Mouse (Mus musculus) erythroid progenitor cell, adult 5-6 weeks (primary cell): ENCODE results near the gene Vav2. TPM values are rescaled to one million over a fixed set of nuclear protein-coding genes. Genes with fewer than 3 reads are reported as not detected.

Experiments used
- ATAC-seq: replicated peaks from 2 replicates; pipeline ENCODE4 v1.8.0; 2016; ENCODE audit warnings: moderate number of reproducible peaks, mild to moderate bottlenecking, moderate TSS enrichment, inconsistent platforms; ENCODE audit not compliant: poor library complexity, low FRiP score, severe bottlenecking
- total RNA-seq, 2 experiments: library from RNA; stranded (forward) in 1 of 2; stranded (reverse) in 1 of 2; fragments of 150-400 nt in 1 of 2; fragments of 186-747, 209-891 nt in 1 of 2; gene quantifications; 2 replicates each; pipeline versions ENCODE4 v1.2.3 to v1.2.4; 2015 to 2017; ENCODE audit warnings: low replicate concordance in 2 of 2

The Vav2 gene
- total RNA-seq, 2 experiments from 2014 or later, result 1.7 to 10.7 TPM

DNA sequence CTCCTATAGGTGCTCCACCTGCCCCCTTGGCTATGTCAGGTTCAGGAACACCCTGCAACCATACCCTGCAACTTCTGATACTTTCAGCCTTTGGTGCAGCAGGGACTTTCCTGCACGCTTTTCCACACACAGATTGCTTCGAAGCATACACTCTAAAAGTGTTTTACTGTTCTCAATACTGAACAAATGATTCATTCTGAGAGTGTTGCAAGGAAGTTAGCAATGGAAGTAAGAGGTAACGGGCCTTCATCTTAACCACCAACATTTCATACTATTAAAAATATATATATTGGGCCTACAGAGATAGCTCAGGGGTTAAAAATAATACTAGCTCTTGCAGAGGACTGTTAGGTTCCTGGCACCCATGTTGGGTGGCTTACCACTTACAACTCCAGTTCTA, 132.1 kb downstream of the Vav2 start:
- no peak for ATAC-seq

DNA sequence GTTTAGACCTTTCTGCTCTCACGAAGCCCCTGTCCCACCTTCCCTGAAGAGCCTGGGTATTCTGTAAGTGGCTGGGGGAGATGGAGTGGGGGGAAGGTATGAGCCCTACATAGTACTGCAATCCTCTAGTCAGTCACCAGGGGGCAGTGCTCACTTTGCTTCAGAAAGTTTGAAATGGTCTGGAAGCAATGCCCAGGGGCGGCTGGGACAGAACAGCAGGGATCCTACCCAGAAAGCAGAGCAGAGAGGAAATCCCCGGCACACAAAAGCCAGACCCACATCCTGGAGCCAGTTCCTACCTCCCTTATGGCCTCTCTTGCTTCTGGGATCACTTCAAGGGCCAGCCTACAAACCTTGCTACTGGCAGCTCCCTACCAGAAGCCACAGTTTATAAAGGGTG, 137.8 kb downstream of the Vav2 start:
- no peak for ATAC-seq

DNA sequence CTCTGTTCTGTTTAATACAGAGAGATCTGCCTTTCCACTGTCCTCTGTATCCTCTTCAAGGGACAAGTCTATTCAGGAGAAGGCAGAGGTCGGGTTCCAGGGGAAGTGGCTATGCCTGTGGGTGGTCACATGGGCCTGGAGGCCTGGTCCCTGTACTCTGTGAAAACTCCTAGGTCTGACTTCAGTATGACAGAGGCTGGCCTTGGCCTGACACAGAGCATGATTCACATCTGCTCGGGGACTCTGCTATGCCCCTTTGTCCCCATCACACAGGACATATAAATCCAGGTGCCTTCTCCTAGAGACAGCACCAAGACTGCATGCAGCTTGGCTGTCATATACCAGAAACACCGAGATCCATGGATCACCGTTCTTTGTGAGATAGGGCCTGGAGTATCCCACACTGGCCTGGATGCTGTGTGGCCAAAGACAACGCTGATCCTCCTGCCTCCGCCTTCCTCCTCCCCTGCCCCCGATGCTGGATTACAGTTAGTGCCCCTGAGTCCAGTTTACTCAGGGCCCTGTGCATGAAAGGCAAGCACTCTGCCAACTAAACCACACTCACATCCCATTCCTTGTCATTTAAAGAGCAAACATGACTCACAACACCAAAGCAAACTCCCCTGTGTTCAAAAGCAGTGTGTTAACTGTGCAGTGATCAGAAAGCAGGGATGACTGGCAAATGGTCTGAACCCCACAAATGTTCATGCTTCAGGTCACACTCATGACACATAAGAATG, 139.7 kb downstream of the Vav2 start:
- ATAC-seq, result no peak

- no peak for ATAC-seq
Measured at GRCm38 (mm10) chr2:27284441-27284840, 142.4 kb downstream of the Vav2 start.

GRCm38 (mm10) chr2:27281771-27282170, 145.1 kb downstream of the Vav2 start:
- ATAC-seq, result no peak

DNA sequence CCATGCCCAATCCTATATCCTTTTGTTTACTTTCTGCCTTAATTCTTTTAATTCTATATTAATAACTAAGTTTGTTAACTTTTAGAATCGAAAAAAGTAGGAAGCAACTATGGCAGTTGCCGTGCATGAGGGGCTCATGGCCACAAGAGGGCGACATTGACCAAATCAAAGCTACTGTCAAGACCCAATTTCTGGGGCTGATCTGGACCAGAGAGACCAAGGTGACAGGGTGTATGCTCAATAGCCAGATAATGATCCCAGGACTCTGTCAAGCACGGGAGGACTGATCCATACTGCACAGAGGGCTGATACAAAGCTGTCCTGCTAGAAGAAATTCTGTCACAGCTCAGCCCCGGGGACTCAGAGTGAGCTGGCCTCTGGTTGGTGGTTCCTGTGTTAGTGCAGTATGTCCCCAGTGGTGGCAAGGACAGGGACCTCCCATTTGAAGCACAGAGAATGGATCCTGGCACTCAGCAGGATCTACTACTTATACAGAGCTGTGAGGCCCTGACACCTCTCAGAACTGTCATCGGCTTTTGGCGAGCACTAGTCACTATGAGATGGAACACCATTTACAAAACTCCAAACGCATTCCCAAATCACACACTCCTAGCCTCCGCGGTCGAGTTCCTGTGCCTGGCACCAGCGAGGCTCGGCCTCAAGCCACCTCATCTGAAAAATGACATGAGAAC, 145.8 kb downstream of the Vav2 start:
- no peak for ATAC-seq

GRCm38 (mm10) chr2:27278859-27279258, 148.0 kb downstream of the Vav2 start:
- ATAC-seq, result no peak

DNA sequence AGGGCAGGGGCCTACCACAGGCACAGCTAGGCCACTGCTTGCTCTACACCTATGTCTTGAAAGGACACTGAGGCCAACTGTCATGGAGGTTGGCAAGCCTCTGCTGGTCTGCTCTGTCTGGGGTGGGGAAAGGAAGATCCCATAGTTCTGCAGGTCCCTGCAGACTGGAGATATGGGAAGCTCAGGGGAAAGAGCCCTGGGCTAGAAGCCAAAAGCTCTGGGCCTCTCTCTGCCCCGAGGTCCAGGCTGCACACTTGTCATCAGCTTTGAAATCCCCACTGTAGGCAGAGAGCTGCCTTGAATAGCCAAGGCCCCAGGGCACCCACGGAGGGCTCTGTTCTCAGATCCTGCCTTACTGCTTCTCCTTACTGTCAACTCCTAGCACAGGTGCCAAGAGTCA, 158.5 kb downstream of the Vav2 start:
- ATAC-seq, result 0 out of 2 replicates have a peak, but pooled peaks have one; percentile 22

- no peak for ATAC-seq
Measured at GRCm38 (mm10) chr2:27265819-27266218, 161.0 kb downstream of the Vav2 start.

DNA sequence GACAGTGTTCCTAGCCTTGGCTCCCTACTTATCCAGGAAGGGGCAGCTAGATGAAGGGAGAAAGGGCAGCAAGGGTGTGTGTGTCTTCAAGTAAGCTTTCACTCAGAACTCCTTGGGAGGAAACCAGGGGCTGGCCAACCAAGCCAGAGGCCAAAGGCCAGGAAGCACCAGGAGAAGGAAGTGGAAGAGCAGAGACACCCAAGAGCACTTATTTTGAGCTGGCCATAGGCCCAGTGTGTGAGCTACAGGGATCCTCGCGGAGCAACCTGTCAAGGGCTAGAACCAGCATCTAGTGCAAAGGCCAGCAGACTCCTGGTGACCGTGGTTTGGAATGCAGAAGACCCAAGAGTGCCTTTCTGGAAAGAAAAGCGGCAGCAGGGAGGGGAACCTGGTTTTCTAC, 163.8 kb downstream of the Vav2 start:
- no peak for ATAC-seq

DNA sequence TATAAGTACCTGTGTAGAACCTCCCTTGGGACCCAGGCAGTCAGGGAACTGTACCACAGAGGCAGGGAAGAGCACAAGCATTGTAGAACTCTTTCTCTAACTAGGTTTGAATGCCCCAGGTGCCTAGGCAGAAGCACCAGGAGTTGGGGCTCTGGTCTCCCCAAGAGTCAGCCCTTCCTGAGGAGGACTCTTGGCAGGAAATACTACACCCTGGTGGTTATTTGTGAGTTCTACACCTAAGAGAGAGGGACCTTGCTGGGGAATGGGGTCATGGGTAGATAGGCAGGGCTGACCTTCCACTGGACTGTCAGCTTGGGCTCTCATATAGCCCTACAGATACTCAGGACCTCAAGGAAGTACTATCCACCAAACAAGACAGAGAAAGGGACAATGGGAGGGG, 175.4 kb downstream of the Vav2 start:
- ATAC-seq, result no peak

DNA sequence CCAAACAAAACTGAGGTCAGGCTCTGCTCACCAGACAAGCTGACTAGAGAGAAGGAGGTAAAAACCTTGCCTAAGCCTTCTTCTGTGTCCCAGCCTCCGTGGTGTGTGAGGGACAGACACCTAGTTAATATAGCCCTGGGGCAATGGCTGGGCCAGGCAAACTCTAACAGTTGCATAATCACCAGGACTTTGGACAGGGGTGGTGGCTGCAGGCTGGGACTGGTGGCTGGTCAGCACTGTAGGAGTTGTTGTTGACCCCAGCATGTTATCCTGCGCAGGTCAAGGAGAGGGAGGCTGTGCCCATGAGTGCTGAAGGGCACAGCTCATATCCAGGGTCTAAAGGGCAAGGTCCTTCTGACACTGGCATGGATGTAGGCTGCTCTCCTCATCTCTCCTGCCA, 178.6 kb downstream of the Vav2 start, which contains the start of gene Sardh:
Gene Sardh, minus strand, starts transcription at position 127 of the 400 bp plus-strand sequence.
- no peak for ATAC-seq

DNA sequence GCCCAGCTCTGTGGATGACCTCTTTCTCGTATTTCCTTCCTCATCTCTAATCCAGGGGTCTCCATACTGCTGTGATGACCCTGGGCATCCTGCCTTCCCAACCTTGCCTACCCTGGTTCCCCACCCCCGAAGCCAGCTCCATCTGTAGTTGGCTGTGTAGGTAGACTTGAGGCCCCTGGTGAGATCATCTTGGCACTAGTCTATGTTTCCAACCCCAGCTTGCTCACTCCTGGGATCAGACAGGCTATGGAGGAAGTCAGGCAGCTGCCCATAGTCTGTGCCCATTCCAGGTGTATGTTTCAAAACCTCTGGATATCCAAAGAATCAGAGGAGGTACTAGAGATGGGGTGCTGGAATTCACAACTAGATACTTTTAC, 179.4 kb downstream of the Vav2 start:
- no peak for ATAC-seq

GRCm38 (mm10) chr2:27246712-27247486, 179.9 kb downstream of the Vav2 start:
- ATAC-seq, result no peak

- no peak for ATAC-seq
Measured at GRCm38 (mm10) chr2:27245947-27246346, 180.9 kb downstream of the Vav2 start.

GRCm38 (mm10) chr2:27237342-27237741, 189.5 kb downstream of the Vav2 start:
- peak; percentile 65 for ATAC-seq

GRCm38 (mm10) chr2:27235729-27236128, 191.1 kb downstream of the Vav2 start:
- ATAC-seq, result no peak

DNA sequence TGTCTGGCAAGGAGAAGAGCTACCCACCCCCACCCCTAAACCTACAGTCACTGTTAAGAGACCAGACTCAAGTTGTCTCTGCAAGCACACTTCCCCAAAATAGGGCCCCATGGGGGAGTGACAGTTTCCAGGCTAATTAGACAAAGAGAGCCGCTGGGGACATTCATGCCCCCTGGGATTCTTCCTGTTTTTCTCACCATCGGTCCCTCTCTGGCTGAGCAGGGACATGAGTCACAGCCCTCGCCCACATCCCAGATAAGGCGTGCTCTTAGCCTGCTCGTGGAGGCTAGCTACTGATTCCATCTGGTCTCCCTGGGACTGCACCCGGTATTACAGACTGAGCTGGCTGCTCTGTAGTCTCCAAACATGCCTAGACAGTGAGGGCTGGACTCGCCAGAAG, 194.5 kb downstream of the Vav2 start:
- no peak for ATAC-seq

GRCm38 (mm10) chr2:27229481-27230105, 197.2 kb downstream of the Vav2 start:
- ATAC-seq, result no peak

- no peak for ATAC-seq
Measured at GRCm38 (mm10) chr2:27228809-27229480, 197.9 kb downstream of the Vav2 start.
